Mouse (Mus musculus) intestine, postnatal 0 days (tissue): ENCODE data around the gene Kcnma1. TPM values are rescaled to one million over a fixed set of nuclear protein-coding genes. Genes with fewer than 3 reads are reported as not detected.
A peak's percentile ranks its signal among the peaks of the same experiment; 100 is the strongest.

Source experiments
- ATAC-seq: fragments of 200-750 bp; cut with Nextera tagmentation; 2 replicates; pipeline ENCODE4 v1.8.0; 2017; ENCODE audit warnings: mild to moderate bottlenecking, moderate TSS enrichment, moderate library complexity
- H3K27ac ChIP-seq: fragments of 300-500 bp; sonication (generic); 2 replicates; pipeline ENCODE4 v1.5.1; 2014; ENCODE audit warnings: mild to moderate bottlenecking, low read depth, low read length, moderate library complexity
- H3K27me3 ChIP-seq: fragments of 300-500 bp; sonication (generic); replicated peaks from 2 replicates; pipeline ENCODE4 v1.6.1; 2014; ENCODE audit warnings: low read length, mixed read lengths; ENCODE audit not compliant: control insufficient read depth, insufficient read depth
- H3K36me3 ChIP-seq: fragments of 300-500 bp; sonication (generic); 2 replicates; pipeline ENCODE4 v1.6.1; 2014; ENCODE audit warnings: mild to moderate bottlenecking, moderate library complexity; ENCODE audit not compliant: control insufficient read depth, insufficient read depth
- H3K4me1 ChIP-seq: fragments of 300-500 bp; sonication (generic); replicated peaks from 2 replicates; pipeline ENCODE4 v1.6.1; 2014; ENCODE audit warnings: antibody characterized with exemption, low read length, mixed read lengths; ENCODE audit not compliant: control insufficient read depth, insufficient read depth
- H3K4me2 ChIP-seq: fragments of 300-500 bp; sonication (generic); replicated peaks from 2 replicates; pipeline ENCODE4 v1.6.1; 2014; ENCODE audit warnings: low read depth, mild to moderate bottlenecking, moderate library complexity
- H3K4me3 ChIP-seq: fragments of 300-500 bp; sonication (generic); 2 replicates; pipeline ENCODE4 v1.5.1; 2014; ENCODE audit warnings: low read depth, low read length
- H3K9ac ChIP-seq: fragments of 300-500 bp; sonication (generic); 2 replicates; pipeline ENCODE4 v1.6.1; 2014; ENCODE audit warnings: mild to moderate bottlenecking, low read depth, low read length
- H3K9me3 ChIP-seq: fragments of 300-500 bp; sonication (generic); 2 replicates; pipeline ENCODE4 v1.6.1; 2016; ENCODE audit warnings: mixed run types; ENCODE audit not compliant: control insufficient read depth
- CTCF ChIP-seq: sonication (generic); IDR thresholded peaks from 2 replicates; pipeline ENCODE4 v1.5.1; 2016; ENCODE audit warnings: low read depth, mild to moderate bottlenecking, control low read depth, antibody characterized with exemption, moderate library complexity
- WGBS: fragments of 180-500 bp; shearing (Covaris S2); extraction: QIAGEN DNeasy Blood & Tissue Kit; methylation state at CpG from one replicate; pipeline ENCODE4 v1.1.7; 2014; 5-methylcytosine and 5-hydroxymethylcytosine counted together
- polyA plus RNA-seq: library from polyadenylated mRNA; unstranded; fragments of >200 nt; fragmentation: Nextera tagmentation; extraction: Ambion mirVana; gene quantifications from 2 replicates; pipeline ENCODE4 v1.2.1, GENCODE M21; 2015

Gene Kcnma1
- polyA plus RNA-seq, 1 experiment from 2014 or later, result 6.7 TPM

- 50% methylated on average over 4 of the region's 4 CpGs for WGBS
- H3K27me3 ChIP-seq, result no peaks in the 10 kb centered on the region
- peak; percentile 49 for TF ChIP-seq CTCF
- no peaks in the 10 kb centered on the region for H3K36me3 ChIP-seq
- H3K9me3 ChIP-seq, result no peaks in the 10 kb centered on the region
- H3K4me2 ChIP-seq, result no peak overlapping the region
- no peak overlapping the region for H3K27ac ChIP-seq
- no peaks in the 10 kb centered on the region for H3K4me1 ChIP-seq
- no peak overlapping the region for H3K9ac ChIP-seq
- ATAC-seq, result no peak
- H3K4me3 ChIP-seq, result no peak overlapping the region
Observed at GRCm38 (mm10) chr14:23266554-23267309, 747.6 kb downstream of the Kcnma1 start.

GRCm38 (mm10) chr14:23253154-23253553 lies 761.1 kb downstream of the Kcnma1 start:
- ATAC-seq, result no peak

GRCm38 (mm10) chr14:23244446-23244845 lies 769.8 kb downstream of the Kcnma1 start:
- Histone ChIP-seq H3K36me3 (no peaks in the 10 kb centered on the region), H3K4me1 (no peaks in the 10 kb centered on the region), H3K27ac (no peak overlapping the region), H3K27me3 (no peaks in the 10 kb centered on the region), H3K9ac (no peak overlapping the region), H3K4me3 (no peak overlapping the region), H3K9me3 (no peaks in the 10 kb centered on the region), H3K4me2 (no peak overlapping the region)
- no peak for ATAC-seq
- WGBS, result 37% methylated on average over 5 of the region's 5 CpGs
- no peak for TF ChIP-seq CTCF

More at GRCm38 (mm10) chr14:23253154-23253553, 761.1 kb downstream of the Kcnma1 start:
- Histone ChIP-seq H3K4me3 (no peak overlapping the region), H3K36me3 (no peaks in the 10 kb centered on the region), H3K27me3 (no peaks in the 10 kb centered on the region), H3K4me1 (no peaks in the 10 kb centered on the region), H3K9ac (no peak overlapping the region), H3K4me2 (no peak overlapping the region), H3K27ac (no peak overlapping the region), H3K9me3 (no peaks in the 10 kb centered on the region)
- 76% methylated on average over 4 of the region's 4 CpGs for WGBS
- TF ChIP-seq CTCF, result no peak

- no peak overlapping the region for H3K9ac ChIP-seq
- H3K27ac ChIP-seq, result no peak overlapping the region
- H3K4me3 ChIP-seq, result no peak overlapping the region
- H3K27me3 ChIP-seq, result no peaks in the 10 kb centered on the region
- no peaks in the 10 kb centered on the region for H3K36me3 ChIP-seq
- no peaks in the 10 kb centered on the region for H3K9me3 ChIP-seq
- no peak overlapping the region for H3K4me2 ChIP-seq
- no peak for ATAC-seq
- no peaks in the 10 kb centered on the region for H3K4me1 ChIP-seq
- TF ChIP-seq CTCF, result no peak
Observed at GRCm38 (mm10) chr14:23243857-23244256, 770.4 kb downstream of the Kcnma1 start.

Other genes with a start within 250 kb of the Kcnma1 start
- 5.0 and 5.5 TPM in 2 replicates for gene Dlg5, start 231.4 kb upstream of the Kcnma1 start, polyA plus RNA-seq